Mouse (Mus musculus): ENCODE measurements around the gene Baz2a. TPM values are rescaled to one million over a fixed set of nuclear protein-coding genes. Genes with fewer than 3 reads are reported as not detected.
"Not testable (repeated sequence)": the region's sequence is repeated elsewhere in the genome, so short reads cannot be mapped to it uniquely, and the experiment has no call there.

Baz2a gene
- 10 to 100 TPM; 50.9 to 75.4 TPM for polyA plus RNA-seq (2017; shearing (Covaris generic))

DNA sequence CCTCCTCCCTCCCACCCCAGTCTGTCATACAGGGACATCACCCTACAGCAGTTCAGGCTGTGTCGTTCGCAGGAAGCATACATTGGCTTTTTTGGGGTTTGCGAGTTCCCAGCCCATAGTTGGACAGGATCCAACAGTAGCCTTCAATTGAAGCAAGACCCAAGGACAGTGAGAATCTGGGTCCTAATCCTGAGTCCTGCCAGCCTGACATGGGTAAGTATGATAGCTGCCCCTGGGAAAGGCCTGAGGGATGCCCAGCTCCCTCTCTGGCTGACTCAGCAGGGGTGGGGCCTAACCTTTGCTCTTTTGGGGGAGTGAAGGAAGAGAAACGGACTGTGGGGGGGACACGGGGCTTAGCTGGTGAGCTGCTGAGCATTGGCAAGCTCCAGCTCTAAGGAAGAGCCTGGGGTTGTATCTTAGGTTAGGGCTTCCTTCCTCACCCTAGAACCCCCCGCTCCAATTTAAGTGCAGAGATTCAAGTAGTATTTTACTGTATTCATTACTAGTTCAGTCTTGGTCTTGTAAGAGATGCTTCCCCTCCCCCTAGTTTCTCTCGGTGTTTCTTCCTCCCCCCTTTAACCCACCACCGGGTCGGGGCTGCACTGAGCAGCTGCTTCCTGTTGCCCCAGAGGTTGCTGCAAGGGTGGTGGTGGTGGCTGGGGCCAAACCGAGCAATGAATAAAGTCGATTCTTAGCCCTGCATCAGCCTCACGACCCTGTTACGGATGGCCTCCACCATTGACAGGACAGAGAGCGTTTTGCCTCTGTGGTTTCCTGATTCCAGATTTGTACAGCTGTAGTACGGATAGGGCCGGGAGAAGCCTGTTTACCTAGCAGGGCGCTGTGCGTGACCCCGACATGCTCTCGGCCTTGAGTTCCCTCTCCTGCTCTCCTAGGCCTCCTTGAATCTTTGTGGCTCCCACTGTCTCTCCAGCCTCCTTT is at the start of gene Baz2a:
Gene Baz2a, plus strand, starts transcription at position 14 of the 942 bp plus-strand sequence.
- peak; percentile 60 for ATAC-seq

DNA sequence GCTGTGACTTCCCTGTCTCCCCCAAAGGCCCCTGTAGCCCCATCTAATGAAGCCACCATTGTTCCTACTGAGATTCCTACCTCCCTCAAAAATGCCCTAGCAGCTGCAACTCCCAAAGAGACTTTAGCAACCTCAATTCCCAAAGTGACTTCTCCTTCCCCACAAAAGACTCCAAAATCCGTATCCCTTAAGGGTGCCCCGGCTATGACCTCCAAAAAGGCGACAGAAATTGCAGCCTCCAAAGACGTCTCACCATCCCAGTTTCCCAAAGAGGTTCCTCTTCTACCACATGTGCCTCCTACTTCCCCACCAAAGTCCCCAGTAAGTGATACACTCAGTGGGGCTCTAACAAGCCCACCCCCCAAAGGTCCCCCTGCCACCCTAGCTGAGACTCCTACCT is 49.7 kb upstream of the Baz2a start:
- no peak for ATAC-seq

DNA sequence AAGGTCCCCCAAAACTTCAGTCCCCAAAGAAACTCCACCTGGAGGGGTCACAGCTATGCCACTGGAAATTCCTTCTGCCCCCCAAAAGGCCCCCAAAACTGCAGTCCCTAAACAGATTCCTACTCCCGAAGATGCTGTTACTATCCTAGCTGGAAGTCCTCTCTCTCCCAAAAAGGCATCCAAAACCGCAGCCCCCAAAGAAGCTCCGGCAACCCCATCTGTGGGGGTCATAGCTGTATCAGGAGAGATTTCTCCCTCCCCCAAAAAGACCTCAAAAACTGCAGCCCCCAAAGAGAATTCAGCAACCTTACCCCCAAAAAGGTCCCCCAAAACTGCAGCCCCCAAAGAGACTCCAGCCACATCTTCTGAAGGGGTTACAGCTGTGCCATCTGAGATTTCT is 48.9 kb upstream of the Baz2a start:
- ATAC-seq = no peak

DNA sequence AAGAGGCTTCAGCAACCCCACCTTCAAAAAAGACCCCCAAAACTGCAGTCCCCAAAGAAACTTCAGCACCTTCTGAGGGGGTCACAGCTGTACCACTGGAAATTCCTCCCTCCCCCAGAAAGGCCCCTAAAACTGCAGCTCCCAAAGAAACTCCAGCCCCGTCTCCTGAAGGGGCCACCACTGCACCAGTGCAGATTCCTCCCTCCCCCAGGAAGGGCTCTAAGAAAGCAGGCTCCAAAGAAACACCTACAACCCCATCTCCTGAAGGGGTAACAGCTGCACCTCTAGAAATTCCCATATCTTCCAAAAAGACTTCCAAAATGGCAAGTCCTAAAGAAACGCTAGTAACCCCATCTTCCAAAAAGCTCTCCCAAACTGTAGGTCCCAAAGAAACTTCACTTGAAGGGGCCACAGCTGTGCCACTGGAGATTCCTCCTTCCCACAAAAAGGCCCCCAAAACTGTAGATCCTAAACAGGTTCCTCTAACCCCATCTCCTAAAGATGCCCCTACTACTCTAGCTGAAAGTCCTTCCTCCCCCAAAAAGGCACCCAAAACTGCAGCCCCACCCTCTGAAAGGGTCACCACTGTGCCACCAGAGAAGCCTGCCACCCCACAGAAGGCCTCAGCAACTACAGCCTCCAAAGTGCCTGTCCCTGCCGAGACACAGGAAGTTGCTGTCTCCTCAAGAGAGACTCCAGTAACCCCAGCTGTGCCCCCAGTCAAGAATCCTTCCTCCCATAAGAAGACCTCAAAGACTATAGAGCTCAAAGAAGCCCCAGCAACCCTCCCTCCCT is 48.1 kb upstream of the Baz2a start:
- ATAC-seq = no peak

DNA sequence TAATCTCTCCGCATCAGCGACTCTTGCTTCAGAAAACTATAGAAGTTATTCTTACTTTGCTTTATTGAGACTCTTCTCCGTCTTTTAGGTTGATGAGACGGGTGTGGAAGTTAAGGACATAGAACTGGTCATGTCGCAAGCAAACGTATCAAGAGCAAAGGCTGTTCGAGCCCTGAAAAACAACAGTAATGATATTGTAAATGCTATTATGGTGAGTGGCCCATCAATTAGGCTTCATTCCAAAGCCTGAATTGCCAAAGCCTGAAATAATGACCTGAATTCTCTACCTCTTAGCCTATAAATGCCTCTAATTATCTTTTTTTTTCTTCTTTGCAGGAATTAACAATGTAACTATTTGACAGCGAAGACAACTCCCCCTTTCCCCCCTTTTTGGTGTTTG is 43.2 kb upstream of the Baz2a start:
- ATAC-seq = no peak

DNA sequence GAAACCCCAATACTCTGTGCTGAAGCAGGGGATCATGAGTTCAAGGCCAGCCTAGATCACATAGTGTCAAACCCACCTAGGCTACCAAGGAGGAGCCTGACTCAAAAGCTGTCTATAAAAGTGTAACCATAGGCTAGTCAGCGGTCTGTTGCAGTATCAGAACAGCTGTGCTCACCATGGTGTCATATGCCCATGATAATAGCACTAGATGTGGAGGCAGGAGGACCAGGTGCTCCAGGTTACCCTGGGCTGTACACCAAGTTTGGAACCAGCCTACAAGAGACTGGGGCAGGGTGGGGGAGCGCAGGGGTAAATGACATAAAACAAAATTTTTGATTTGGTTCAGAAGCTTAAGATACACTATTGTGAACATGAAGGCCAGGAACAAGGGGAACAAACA is 41.6 kb upstream of the Baz2a start:
- ATAC-seq = no peak

DNA sequence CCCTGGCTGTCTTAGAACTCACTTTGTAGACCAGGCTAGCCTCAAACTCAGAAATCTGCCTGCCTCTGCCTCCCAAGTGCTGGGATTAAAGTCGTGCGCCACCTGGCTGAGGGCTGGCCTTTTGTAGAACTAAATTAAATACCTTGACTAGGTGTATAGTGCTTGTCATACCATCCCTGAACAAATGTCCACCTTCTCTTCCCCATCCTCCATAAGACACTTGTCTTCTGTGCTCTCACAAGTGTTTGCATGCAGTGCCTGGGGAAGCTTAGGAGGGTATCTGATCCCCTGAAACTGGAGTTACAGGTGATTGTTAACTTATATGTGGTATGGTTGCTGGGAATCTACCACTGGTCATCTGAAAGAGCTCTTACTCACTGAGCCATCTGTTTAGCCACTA is 41.0 kb upstream of the Baz2a start:
- no peak for ATAC-seq

DNA sequence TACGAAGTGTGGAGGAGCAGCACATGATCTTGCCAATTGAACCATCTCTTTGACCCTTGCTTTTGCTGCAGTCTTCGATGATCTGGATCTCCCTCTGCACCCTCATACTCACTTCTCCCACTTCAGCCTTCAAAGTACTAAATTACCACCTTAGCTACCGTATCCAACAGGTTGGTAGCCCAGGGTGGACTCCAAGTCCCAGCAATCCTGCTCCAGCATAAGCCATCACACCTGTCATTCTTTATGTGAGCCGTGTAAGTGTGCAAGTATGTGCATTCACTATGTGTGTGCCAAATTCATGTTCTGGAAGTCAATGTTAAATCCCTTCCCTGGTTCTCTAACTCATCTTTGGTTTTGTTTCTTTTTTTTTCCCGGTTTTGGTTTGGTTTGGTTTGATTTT is 39.8 kb upstream of the Baz2a start:
- ATAC-seq = no peak

DNA sequence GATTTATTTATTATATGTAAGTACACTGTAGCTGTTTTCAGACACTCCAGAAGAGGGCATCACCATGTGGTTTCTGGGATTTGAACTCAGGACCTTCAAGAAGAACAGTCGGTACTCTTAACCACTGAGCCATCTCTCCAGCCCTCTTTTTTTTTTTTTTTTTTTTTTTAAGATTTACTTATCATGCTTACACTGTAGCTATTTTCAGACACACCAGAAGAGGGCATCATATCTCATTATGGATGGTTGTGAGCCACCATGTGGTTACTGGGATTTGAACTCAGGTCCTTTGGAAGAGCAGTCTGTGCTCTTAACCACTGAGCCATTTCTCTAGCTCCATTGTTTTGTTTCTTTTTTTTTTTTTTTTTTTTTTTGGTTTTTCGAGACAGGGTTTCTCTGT is 39.2 kb upstream of the Baz2a start:
- ATAC-seq = not testable (repeated sequence)

DNA sequence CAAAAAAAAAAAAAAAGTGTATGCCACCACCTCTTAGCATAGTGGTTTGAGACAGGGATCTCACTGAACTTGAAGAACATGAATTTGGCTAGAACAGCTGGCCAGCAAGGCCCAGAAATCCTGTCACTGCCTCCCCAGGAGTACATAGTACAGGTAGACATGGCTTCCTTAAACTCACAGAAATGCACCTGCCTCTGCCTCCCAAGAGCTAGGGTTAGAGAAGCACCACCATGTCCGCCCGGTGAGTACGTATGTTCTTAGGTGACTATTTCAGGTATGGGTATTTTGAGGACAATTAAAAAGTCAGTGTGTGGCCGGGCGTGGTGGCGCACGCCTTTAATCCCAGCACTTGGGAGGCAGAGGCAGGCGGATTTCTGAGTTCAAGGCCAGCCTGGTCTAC is 38.4 kb upstream of the Baz2a start:
- ATAC-seq = no peak

DNA sequence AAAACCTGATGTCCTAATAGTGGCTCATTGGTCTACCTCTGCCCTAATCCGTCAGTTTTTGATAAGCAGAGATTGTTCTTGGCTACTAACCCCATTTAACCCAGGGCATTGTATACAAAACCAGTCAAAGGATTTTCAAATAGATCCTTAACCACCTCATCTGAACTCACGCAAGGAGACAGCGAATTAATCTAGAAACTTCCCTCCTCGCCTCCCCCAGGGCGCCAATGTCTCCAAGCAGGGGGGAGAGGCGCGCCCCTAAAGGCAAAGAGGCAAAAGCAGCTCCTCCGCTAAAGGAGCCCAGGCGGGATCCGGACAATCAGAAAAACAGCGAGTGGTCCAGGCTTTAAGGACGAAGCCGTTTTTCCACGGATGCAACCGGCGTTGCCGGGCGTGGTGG is 33.2 kb upstream of the Baz2a start:
- no peak for ATAC-seq

DNA sequence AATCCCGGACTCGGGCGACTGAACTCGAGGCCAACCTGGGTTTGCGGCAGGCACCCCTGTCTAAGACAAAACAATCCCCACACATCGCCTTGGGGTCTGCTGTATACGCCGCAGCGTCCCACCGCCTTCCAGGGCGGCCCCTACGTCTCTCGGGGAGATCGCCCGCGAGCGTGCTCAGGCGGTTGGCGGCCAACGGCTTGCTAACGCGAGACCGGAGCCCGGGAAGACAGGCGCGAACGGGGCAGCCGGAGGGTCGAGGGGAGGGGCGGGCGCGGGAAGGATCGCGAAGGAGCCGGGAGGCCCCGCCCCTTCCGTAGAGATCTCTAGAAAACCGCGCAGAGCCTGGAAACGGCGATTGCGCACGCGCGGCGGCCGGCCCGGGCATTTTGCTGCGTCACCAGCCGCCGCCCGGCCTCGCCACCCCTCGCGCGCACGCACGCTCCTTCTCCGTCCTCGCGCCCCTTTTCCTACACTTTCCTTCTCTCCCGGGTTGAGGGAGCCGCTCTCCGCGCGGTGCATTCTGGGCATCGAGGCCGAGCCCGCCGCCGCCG is 32.7 kb upstream of the Baz2a start, which contains the start of gene Ptges3:
Gene Ptges3, plus strand, starts transcription at position 354 of the 551 bp plus-strand sequence.
- ATAC-seq = peak; percentile 82

DNA sequence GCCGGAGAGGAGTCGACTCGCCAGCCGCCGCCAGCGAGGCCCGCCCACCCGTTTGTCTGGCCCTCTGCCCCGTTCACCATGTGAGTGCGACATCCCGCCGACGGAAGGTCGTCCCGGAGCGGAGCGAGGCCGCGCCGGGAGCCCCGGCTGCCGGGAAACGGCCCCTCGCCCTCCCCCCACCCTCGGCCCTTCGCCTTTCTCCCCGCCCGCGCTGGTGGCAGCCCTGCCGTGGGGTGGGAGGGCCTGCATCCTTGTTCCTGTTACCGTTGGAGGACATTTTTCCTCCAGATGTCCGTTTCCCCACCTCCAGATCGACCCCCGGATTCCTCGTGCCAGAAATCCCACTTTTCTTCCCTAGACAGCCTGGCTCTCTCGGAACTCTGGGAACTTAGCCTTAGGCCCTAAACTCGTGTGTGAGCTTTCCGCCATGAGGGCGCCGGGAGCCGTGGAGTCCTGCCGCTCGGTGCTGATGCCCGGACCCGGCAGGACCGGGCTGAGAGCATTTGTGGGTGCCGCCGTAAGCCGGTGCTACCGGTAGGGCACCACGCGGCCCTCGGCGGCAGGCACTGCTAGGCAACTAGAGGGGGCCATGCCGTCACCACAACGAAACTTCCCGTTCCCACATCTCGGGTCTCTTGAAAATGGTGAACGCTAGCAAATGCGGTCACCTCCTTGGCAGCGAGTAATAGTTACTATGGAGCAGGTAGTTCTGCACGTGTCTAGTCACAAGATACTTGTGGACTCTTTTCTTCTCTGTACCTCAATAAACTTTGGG is 32.0 kb upstream of the Baz2a start:
- ATAC-seq = peak; percentile 66

DNA sequence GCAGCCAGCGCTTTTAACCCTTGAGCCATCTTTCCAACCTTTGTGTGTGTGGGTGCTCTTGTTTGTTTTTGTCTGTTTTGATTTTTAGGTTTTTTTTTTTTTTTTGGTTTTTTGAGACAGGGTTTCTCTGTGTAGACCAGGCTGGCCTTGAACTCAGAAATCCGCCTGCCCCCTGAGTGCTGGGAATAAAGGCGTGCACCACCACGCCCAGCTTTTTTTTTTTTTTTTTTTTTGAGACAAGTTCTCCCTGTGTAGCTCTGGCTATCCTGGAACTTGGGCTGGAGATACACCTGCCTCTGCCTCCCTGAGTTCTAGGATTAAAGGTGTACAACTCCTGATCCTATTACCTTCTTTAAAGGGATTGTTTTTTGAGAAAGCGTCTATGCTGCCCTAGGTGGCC is 30.3 kb upstream of the Baz2a start:
- ATAC-seq = no peak

DNA sequence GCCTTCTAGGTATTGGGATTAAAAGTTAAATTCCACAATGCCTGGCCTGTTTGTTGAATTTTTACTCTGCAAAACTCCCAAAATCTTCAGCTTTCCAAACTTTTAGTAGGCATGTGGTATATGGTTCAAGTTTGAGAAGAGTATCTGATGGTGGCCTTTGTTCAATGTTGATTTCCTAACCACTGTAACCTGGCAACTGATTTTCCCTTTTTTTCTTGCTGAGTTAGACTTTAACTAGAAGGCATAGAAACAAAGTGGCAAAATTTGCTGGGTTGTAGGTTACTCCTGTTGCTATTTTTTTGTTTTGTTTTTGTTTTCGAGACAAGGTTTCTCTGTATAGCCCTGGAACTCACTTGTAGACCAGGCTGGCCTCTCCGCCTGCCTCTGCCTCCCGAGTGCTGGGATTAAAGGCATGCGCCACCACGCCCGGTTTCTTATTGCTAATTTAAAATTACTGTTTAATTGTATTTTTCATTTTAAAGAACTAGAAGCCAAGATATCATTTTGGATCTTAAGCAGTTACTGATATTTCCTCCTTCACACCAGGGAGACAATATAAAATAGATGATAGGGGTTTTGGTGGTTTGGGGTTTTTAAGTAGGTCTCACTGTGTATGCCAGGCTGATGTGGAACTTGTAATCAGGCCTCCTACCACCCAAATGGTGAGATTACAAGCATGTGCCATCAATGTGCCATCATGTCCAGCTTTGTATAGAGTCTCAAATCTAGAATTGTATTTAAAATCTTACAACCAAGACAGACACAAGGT is 29.0 kb upstream of the Baz2a start:
- ATAC-seq = no peak

DNA sequence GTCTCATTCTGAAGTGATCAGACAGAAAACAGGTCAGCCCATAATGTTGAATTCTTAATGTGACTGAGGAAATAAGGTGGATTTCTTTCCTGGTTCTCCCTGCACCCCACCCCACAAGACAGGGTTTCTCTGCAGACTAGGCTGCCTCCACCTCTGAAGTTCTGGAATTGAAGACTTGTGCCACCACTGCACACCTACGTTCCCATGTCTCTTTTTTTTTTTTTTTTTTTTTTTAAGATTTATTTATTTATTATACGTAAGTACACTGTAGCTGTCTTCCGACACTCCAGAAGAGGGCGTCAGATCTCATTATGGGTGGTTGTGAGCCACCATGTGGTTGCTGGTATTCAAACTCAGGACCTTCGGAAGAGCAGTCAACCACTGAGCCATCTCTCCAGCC is 25.3 kb upstream of the Baz2a start:
- no peak for ATAC-seq

DNA sequence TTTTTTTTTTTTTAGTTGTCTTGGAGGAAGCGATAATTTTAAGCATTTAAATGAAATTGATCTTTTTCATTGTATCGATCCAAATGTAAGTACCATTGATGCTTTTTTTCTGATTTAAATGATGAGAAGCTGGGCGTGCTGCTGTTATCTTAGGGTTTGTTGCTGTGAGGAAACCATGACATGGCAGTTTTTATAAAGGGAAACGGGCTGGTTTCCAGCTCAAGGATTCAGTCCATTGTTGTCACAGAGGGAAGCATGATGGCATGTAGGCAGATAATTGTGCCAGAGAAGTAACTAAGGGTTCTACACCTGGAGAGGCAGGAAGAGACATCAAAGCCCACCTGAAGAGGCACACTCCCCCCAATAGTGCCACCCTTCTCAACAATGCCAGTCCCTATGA is 22.2 kb upstream of the Baz2a start:
- no peak for ATAC-seq

DNA sequence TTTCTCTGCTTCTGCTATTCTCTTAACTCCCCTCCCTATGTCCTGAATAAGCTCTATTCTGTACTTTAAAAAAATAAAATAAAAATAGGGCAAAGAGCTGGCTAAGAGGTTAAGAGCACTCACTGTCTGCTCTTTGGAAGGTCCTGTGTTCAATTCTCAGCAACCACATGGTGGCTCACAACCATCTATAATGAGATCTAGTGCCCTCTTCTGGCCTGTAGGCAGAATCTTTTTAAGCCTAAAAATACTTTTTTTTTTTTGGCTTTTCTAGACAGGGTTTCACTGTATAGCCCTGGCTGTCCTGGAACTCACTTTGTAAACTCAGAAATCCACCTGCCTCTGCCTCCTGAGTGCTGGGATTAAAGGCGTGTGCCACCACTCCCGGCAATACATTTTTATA is 20.9 kb upstream of the Baz2a start:
- not testable (repeated sequence) for ATAC-seq

DNA sequence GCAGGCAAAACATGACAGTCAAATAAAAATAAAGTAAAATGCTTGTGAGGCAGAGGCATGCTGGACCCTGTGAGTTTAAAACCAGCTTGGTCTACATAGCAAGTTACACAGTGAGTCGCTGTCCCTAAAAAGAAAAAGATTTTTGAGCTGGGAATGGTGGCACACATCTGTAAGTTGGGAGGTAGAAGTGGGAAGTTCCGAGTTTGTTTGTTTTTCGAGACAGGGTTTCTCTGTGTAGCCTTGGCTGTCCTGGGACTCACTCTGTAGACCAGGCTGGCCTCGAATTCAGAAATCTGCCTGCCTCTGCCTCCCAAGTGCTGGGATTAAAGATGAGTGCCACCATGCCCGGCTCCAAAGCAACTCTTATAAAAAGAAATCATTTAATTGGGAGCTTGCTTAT is 13.1 kb upstream of the Baz2a start:
- ATAC-seq = not testable (repeated sequence)

DNA sequence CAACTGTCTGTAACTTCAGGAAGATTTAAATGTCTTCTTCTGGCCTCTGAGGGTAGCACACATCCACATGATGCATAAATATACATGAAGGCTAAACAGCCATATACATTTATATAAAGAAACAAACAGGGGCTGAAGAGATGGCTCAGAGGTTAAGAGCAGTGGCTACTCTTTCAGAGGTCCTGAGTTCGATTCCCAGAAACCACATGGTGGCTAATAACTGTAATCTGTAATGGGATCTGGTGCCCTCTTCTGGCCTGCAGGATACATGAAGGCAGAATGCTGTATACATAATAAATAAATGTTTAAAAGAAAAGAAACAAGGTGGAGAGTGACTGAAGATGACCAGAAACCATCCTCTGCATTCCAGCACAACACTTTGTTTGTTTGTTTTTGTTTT is 10.9 kb upstream of the Baz2a start:
- no peak for ATAC-seq

DNA sequence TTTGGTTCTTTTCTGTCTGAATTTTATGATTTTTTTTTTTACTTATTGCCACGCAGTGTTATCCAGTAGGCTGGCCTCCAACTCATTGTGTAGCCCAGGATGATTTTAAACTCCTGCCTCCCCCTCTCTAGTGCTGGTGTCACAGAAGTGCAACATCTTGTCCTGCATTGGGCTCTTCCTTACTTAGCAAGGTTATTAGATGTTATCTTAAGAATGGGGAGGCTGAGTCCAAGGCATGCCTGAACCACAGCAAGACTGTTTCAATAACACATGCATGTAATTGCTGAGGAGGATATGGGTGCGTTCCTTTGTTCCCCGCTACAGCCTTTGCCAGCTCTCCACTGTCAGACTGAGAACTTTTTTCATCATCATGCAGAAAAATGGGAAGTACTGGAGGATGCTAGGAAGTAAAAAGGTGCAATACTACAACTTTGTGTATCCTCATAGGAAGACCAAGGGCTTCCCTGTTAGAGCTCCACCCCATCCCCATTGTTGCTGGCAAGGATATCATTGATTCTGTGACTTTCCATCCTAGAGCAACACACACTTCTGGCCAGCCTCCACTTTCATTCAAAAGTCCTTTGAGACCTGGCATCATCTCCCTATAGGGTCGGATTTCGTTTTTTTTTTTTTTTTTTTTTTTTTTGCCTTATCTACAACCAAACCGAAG is 9.4 kb upstream of the Baz2a start:
- no peak for ATAC-seq

Data from CD4-positive, CD25-positive, alpha-beta regulatory T cell, adult 4 months (primary cell).